Mouse (Mus musculus): ENCODE results near the gene Lrrc8a. TPM values are rescaled to one million over a fixed set of nuclear protein-coding genes. Genes with fewer than 3 reads are reported as not detected.

The Lrrc8a gene
- polyA plus RNA-seq, 1 experiment from 2014 or later, result 43.9 TPM

GRCm38 (mm10) chr2:30306087-30306486 is 68.6 kb downstream of the Lrrc8a start:
- Histone ChIP-seq H3K27ac (ENCODE audit: low read depth) (no peak overlapping the region), H3K4me3 (ENCODE audit: low read depth, low read length) (no peak overlapping the region), H3K36me3 (ENCODE audit: insufficient read depth) (peaks cover 97% of the 10 kb centered on the region), H3K27me3 (ENCODE audit: insufficient read depth, low read length) (no peaks in the 10 kb centered on the region), H3K4me2 (no peak overlapping the region), H3K9me3 (ENCODE audit: low read depth, low read length) (no peaks in the 10 kb centered on the region), H3K9ac (no peak overlapping the region), H3K4me1 (ENCODE audit: insufficient read depth) (no peaks in the 10 kb centered on the region)
- TF ChIP-seq CTCF (IDR thresholded peaks at IDR 0.05; ENCODE audit: low read depth), result no peak
- 89% methylated on average over 7 of the region's 7 CpGs for WGBS
- DNase-seq (no peak), ATAC-seq (ENCODE audit: insufficient read depth) (no peak)

- no peaks in the 10 kb centered on the region for H3K27me3 ChIP-seq (ENCODE audit: insufficient read depth, low read length)
- no peak overlapping the region for H3K27ac ChIP-seq (ENCODE audit: low read depth)
- 80% methylated on average over 3 of the region's 3 CpGs for WGBS
- DNase-seq (no peak), ATAC-seq (ENCODE audit: insufficient read depth) (no peak)
- H3K4me2 ChIP-seq, result no peak overlapping the region
- H3K9ac ChIP-seq, result no peak overlapping the region
- no peaks in the 10 kb centered on the region for H3K4me1 ChIP-seq (ENCODE audit: insufficient read depth)
- peaks cover 98% of the 10 kb centered on the region for H3K36me3 ChIP-seq (ENCODE audit: insufficient read depth)
- no peak for TF ChIP-seq CTCF (IDR thresholded peaks at IDR 0.05; ENCODE audit: low read depth)
- H3K9me3 ChIP-seq (ENCODE audit: low read depth, low read length), result no peaks in the 10 kb centered on the region
- H3K4me3 ChIP-seq (ENCODE audit: low read depth, low read length), result no peak overlapping the region
These were observed 71.8 kb downstream of the Lrrc8a start for GRCm38 (mm10) chr2:30309351-30309750.

GRCm38 (mm10) chr2:30311481-30311880 is 74.0 kb downstream of the Lrrc8a start:
- WGBS, result 93% methylated on average over 2 of the region's 2 CpGs
- H3K27me3 ChIP-seq (ENCODE audit: insufficient read depth, low read length), result no peaks in the 10 kb centered on the region

More at GRCm38 (mm10) chr2:30311481-30311880, 74.0 kb downstream of the Lrrc8a start:
- Histone ChIP-seq H3K36me3 (ENCODE audit: insufficient read depth) (peaks cover 98% of the 10 kb centered on the region), H3K4me2 (no peak overlapping the region), H3K4me1 (ENCODE audit: insufficient read depth) (no peaks in the 10 kb centered on the region), H3K9ac (no peak overlapping the region), H3K4me3 (ENCODE audit: low read depth, low read length) (no peak overlapping the region), H3K9me3 (ENCODE audit: low read depth, low read length) (no peaks in the 10 kb centered on the region), H3K27ac (ENCODE audit: low read depth) (no peak overlapping the region)
- DNase-seq (no peak), ATAC-seq (ENCODE audit: insufficient read depth) (no peak)
- TF ChIP-seq CTCF (IDR thresholded peaks at IDR 0.05; ENCODE audit: low read depth), result no peak

Other genes starting within 250 kb of the Lrrc8a start
- 27.7 and 28.5 TPM in 2 replicates for gene Wdr34, start 188.8 kb upstream of the Lrrc8a start, polyA plus RNA-seq (2014; fragmentation: Nextera tagmentation; extraction: Ambion mirVana)
- gene Set, start 180.3 kb upstream of the Lrrc8a start, polyA plus RNA-seq (2014; fragmentation: Nextera tagmentation; extraction: Ambion mirVana), result 564 and 591 TPM in 2 replicates
- gene Pkn3, start 160.0 kb upstream of the Lrrc8a start, polyA plus RNA-seq (2014; fragmentation: Nextera tagmentation; extraction: Ambion mirVana), result 9.5 and 11.7 TPM in 2 replicates
- gene Zdhhc12, start 144.1 kb upstream of the Lrrc8a start, polyA plus RNA-seq (2014; fragmentation: Nextera tagmentation; extraction: Ambion mirVana), result 28.5 and 31.5 TPM in 2 replicates
- 8.8 and 8.9 TPM in 2 replicates for gene Zer1, start 113.1 kb upstream of the Lrrc8a start, polyA plus RNA-seq (2014; fragmentation: Nextera tagmentation; extraction: Ambion mirVana)
- gene Tbc1d13, start 104.0 kb upstream of the Lrrc8a start, polyA plus RNA-seq (2014; fragmentation: Nextera tagmentation; extraction: Ambion mirVana), result 10.9 and 12.3 TPM in 2 replicates
- 18.4 and 19.7 TPM in 2 replicates for gene Endog, start 66.2 kb upstream of the Lrrc8a start, polyA plus RNA-seq (2014; fragmentation: Nextera tagmentation; extraction: Ambion mirVana)
- 67.1 and 72.6 TPM in 2 replicates for gene Spout1, start 59.3 kb upstream of the Lrrc8a start, polyA plus RNA-seq (2014; fragmentation: Nextera tagmentation; extraction: Ambion mirVana)
- 7.6 and 8.7 TPM in 2 replicates for gene Kyat1, start 31.9 kb upstream of the Lrrc8a start, polyA plus RNA-seq (2014; fragmentation: Nextera tagmentation; extraction: Ambion mirVana)
- gene Gm28035, start 2.9 kb downstream of the Lrrc8a start, polyA plus RNA-seq (2014; fragmentation: Nextera tagmentation; extraction: Ambion mirVana), result 0.20 and 0.23 TPM in 2 replicates
- 7.1 and 7.3 TPM in 2 replicates for gene Phyhd1, start 28.5 kb downstream of the Lrrc8a start, polyA plus RNA-seq (2014; fragmentation: Nextera tagmentation; extraction: Ambion mirVana)
- gene Gm28038, start 43.3 kb downstream of the Lrrc8a start, polyA plus RNA-seq (2014; fragmentation: Nextera tagmentation; extraction: Ambion mirVana), result not detected in 2 replicates
- gene Dolk, start 48.6 kb downstream of the Lrrc8a start, polyA plus RNA-seq (2014; fragmentation: Nextera tagmentation; extraction: Ambion mirVana), result 30.6 and 31.7 TPM in 2 replicates
- 49.4 and 56.0 TPM in 2 replicates for gene Nup188, start 48.7 kb downstream of the Lrrc8a start, polyA plus RNA-seq (2014; fragmentation: Nextera tagmentation; extraction: Ambion mirVana)
- 57.5 and 59.9 TPM in 2 replicates for gene Sh3glb2, start 121.6 kb downstream of the Lrrc8a start, polyA plus RNA-seq (2014; fragmentation: Nextera tagmentation; extraction: Ambion mirVana)
- 19.9 and 24.5 TPM in 2 replicates for gene Miga2, start 126.5 kb downstream of the Lrrc8a start, polyA plus RNA-seq (2014; fragmentation: Nextera tagmentation; extraction: Ambion mirVana)
- 32.6 and 34.2 TPM in 2 replicates for gene Dolpp1, start 154.5 kb downstream of the Lrrc8a start, polyA plus RNA-seq (2014; fragmentation: Nextera tagmentation; extraction: Ambion mirVana)
- 28.0 and 30.3 TPM in 2 replicates for gene Crat, start 178.1 kb downstream of the Lrrc8a start, polyA plus RNA-seq (2014; fragmentation: Nextera tagmentation; extraction: Ambion mirVana)
- gene Ptpa, start 178.3 kb downstream of the Lrrc8a start, polyA plus RNA-seq (2014; fragmentation: Nextera tagmentation; extraction: Ambion mirVana), result 85.7 and 95.5 TPM in 2 replicates
- 4.7 and 4.9 TPM in 2 replicates for gene Ier5l, start 236.5 kb downstream of the Lrrc8a start, polyA plus RNA-seq (2014; fragmentation: Nextera tagmentation; extraction: Ambion mirVana)

Measured in lung, embryonic 14.5 days (tissue).